Mouse (Mus musculus) midbrain, embryonic 14.5 days (tissue): ENCODE measurements around the gene Map2k1. TPM values are rescaled to one million over a fixed set of nuclear protein-coding genes. Genes with fewer than 3 reads are reported as not detected.

Experiments
- ATAC-seq: fragments of 200-750 bp; cut with Nextera tagmentation; 2 replicates; pipeline ENCODE4 v1.8.0; 2017; ENCODE audit warnings: moderate number of reproducible peaks, moderate library complexity; ENCODE audit not compliant: low FRiP score, low TSS enrichment
- DNase-seq: peaks from one replicate; pipeline ENCODE4 v3.0.0-alpha.2; 2015
- H3K27ac ChIP-seq: fragments of 300-500 bp; sonication (generic); replicated peaks from 2 replicates; pipeline ENCODE4 v1.5.1; 2014; ENCODE audit warnings: mild to moderate bottlenecking, low read depth, low read length, moderate library complexity
- H3K27me3 ChIP-seq: fragments of 300-500 bp; sonication (generic); 2 replicates; pipeline ENCODE4 v1.6.1; 2014; ENCODE audit warnings: low read length, control low read depth, mixed read lengths; ENCODE audit not compliant: control insufficient read depth, insufficient read depth
- H3K36me3 ChIP-seq: fragments of 300-500 bp; sonication (generic); 2 replicates; pipeline ENCODE4 v1.6.1; 2014; ENCODE audit warnings: low read length, control low read depth; ENCODE audit not compliant: control insufficient read depth, insufficient read depth
- H3K4me1 ChIP-seq: fragments of 300-500 bp; sonication (generic); 2 replicates; pipeline ENCODE4 v1.6.1; 2014; ENCODE audit warnings: mild to moderate bottlenecking, antibody characterized with exemption, low read length, control low read depth; ENCODE audit not compliant: control insufficient read depth, insufficient read depth
- H3K4me2 ChIP-seq: fragments of 300-500 bp; sonication (generic); 2 replicates; pipeline ENCODE4 v1.6.1; 2014; ENCODE audit warnings: mild to moderate bottlenecking, low read length, moderate library complexity
- H3K4me3 ChIP-seq: fragments of 300-500 bp; sonication (generic); replicated peaks from 2 replicates; pipeline ENCODE4 v1.5.1; 2014; ENCODE audit warnings: low read depth, low read length
- H3K9ac ChIP-seq: fragments of 300-500 bp; sonication (generic); replicated peaks from 2 replicates; pipeline ENCODE4 v1.6.1; 2014; ENCODE audit warnings: mild to moderate bottlenecking, low read length, moderate library complexity
- H3K9me3 ChIP-seq: fragments of 300-500 bp; sonication (generic); 2 replicates; pipeline ENCODE4 v1.6.1; 2016; ENCODE audit warnings: low read length, control low read depth, mixed read lengths; ENCODE audit not compliant: control insufficient read depth
- WGBS: fragments of 180-500 bp; shearing (Covaris S2); extraction: QIAGEN DNeasy Blood & Tissue Kit; methylation state at CpG from one replicate; pipeline ENCODE4 v1.1.7; 2014; 5-methylcytosine and 5-hydroxymethylcytosine counted together
- polyA plus RNA-seq: library from polyadenylated mRNA; unstranded; fragments of >200 nt; fragmentation: Nextera tagmentation; extraction: Ambion mirVana; gene quantifications from 2 replicates; pipeline ENCODE4 v1.2.1, GENCODE M21; 2014

Gene Map2k1
- polyA plus RNA-seq, 1 experiment from 2014 or later = 50.7 TPM

- 77% methylated on average over 2 of the region's 2 CpGs for WGBS
- Histone ChIP-seq H3K27me3 (no peaks in the 10 kb centered on the region), H3K36me3 (no peaks in the 10 kb centered on the region), H3K4me2 (no peak overlapping the region), H3K4me1 (no peaks in the 10 kb centered on the region), H3K9me3 (no peaks in the 10 kb centered on the region), H3K9ac (no peak overlapping the region), H3K27ac (no peak overlapping the region), H3K4me3 (no peak overlapping the region)
- no peak for ATAC-seq
- no peak for DNase-seq
Measured at GRCm38 (mm10) chr9:64222098-64222497, 31.3 kb downstream of the Map2k1 start.

DNA sequence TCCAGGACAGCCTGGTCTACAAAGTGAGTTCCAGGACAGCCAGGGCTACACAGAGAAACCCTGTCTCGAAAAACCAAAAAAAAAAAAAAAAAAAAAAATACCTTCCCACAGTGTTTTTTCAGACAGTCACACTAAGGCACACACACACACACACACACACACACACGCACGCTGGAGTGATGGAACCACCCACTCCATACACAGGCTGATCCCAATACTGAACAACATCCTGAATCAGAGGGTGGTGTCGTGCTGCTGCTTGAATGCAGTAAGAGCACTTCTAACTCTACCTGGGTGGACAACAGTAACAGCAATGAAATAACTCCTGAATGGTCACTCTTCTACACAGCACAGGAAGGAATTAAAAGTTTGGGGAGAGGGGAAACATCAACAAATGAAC is 32.0 kb downstream of the Map2k1 start:
- H3K4me1 ChIP-seq = no peaks in the 10 kb centered on the region
- no peak overlapping the region for H3K27ac ChIP-seq
- WGBS = 89% methylated on average over 4 of the region's 4 CpGs
- H3K9ac ChIP-seq = no peak overlapping the region
- H3K36me3 ChIP-seq = no peaks in the 10 kb centered on the region
- DNase-seq (no peak), ATAC-seq (no peak)
- H3K27me3 ChIP-seq = no peaks in the 10 kb centered on the region
- no peak overlapping the region for H3K4me3 ChIP-seq
- no peaks in the 10 kb centered on the region for H3K9me3 ChIP-seq
- H3K4me2 ChIP-seq = no peak overlapping the region

- 71% methylated on average over 1 of the region's 1 CpGs for WGBS
- no peak overlapping the region for H3K27ac ChIP-seq
- no peak for ATAC-seq
Measured at GRCm38 (mm10) chr9:64220603-64221002, 32.8 kb downstream of the Map2k1 start.

GRCm38 (mm10) chr9:64219772-64220420 is 33.5 kb downstream of the Map2k1 start:
- no peaks in the 10 kb centered on the region for H3K27me3 ChIP-seq
- H3K4me1 ChIP-seq = no peaks in the 10 kb centered on the region
- no peaks in the 10 kb centered on the region for H3K36me3 ChIP-seq
- no peak overlapping the region for H3K4me2 ChIP-seq
- H3K9me3 ChIP-seq = no peaks in the 10 kb centered on the region
- ATAC-seq (no peak), DNase-seq (no peak)
- no peak overlapping the region for H3K27ac ChIP-seq
- 86% methylated on average over 10 of the region's 10 CpGs for WGBS
- H3K9ac ChIP-seq = no peak overlapping the region
- no peak overlapping the region for H3K4me3 ChIP-seq

More at GRCm38 (mm10) chr9:64220603-64221002, 32.8 kb downstream of the Map2k1 start:
- Histone ChIP-seq H3K27me3 (no peaks in the 10 kb centered on the region), H3K36me3 (no peaks in the 10 kb centered on the region), H3K4me1 (no peaks in the 10 kb centered on the region), H3K4me3 (no peak overlapping the region), H3K9me3 (no peaks in the 10 kb centered on the region), H3K9ac (no peak overlapping the region), H3K4me2 (no peak overlapping the region)
- no peak for DNase-seq

DNA sequence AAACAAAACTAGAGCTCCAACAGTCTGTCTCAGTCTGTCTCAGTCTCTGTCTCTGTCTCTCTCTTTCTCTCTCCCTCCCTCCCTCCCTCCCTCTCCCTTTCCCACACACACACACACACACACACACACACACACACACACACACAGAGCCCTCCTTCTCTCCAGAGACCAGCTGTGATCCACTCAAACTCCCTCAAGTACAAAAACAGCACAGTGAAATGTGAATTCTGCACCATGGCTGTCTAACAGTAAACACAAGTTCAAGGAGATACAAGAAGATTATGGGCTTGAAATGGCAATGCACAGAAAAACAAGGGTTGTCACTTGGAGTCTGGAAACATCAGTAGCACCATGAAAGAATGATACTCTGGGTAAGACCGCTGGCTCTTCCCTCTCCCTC is 34.1 kb downstream of the Map2k1 start:
- no peak for DNase-seq
- Histone ChIP-seq H3K27ac (no peak overlapping the region), H3K36me3 (no peaks in the 10 kb centered on the region), H3K4me1 (no peaks in the 10 kb centered on the region), H3K27me3 (no peaks in the 10 kb centered on the region), H3K9me3 (no peaks in the 10 kb centered on the region), H3K4me3 (no peak overlapping the region), H3K9ac (no peak overlapping the region), H3K4me2 (no peak overlapping the region)
- ATAC-seq = no peak
- 59% methylated on average over 1 of the region's 1 CpGs for WGBS

- H3K4me1 ChIP-seq = no peaks in the 10 kb centered on the region
- H3K36me3 ChIP-seq = no peaks in the 10 kb centered on the region
- no peak overlapping the region for H3K4me2 ChIP-seq
- DNase-seq = no peak
- H3K4me3 ChIP-seq = no peak overlapping the region
- no peaks in the 10 kb centered on the region for H3K27me3 ChIP-seq
- ATAC-seq = no peak
- H3K9me3 ChIP-seq = no peaks in the 10 kb centered on the region
- no peak overlapping the region for H3K27ac ChIP-seq
- no peak overlapping the region for H3K9ac ChIP-seq
Measured at GRCm38 (mm10) chr9:64217887-64218286, 35.5 kb downstream of the Map2k1 start.

GRCm38 (mm10) chr9:64216641-64217040 is 36.8 kb downstream of the Map2k1 start:
- Histone ChIP-seq H3K9ac (no peak overlapping the region), H3K27me3 (no peaks in the 10 kb centered on the region), H3K27ac (no peak overlapping the region), H3K36me3 (peaks cover 11% of the 10 kb centered on the region; the same call in 1 of the 2 replicates), H3K4me1 (no peaks in the 10 kb centered on the region), H3K4me2 (no peak overlapping the region), H3K4me3 (no peak overlapping the region), H3K9me3 (no peaks in the 10 kb centered on the region)
- DNase-seq (no peak), ATAC-seq (no peak)
- WGBS = 100% methylated on average over 2 of the region's 2 CpGs

- Histone ChIP-seq H3K4me2 (no peak overlapping the region), H3K27me3 (no peaks in the 10 kb centered on the region), H3K27ac (no peak overlapping the region), H3K36me3 (peaks cover 13% of the 10 kb centered on the region; the same call in 1 of the 2 replicates), H3K4me3 (no peak overlapping the region), H3K9me3 (no peaks in the 10 kb centered on the region), H3K4me1 (no peaks in the 10 kb centered on the region), H3K9ac (no peak overlapping the region)
- DNase-seq = no peak
- ATAC-seq = no peak
- WGBS = 87% methylated on average over 4 of the region's 4 CpGs
Measured at GRCm38 (mm10) chr9:64216090-64216489, 37.3 kb downstream of the Map2k1 start.

- no peak for ATAC-seq
- no peak overlapping the region for H3K4me3 ChIP-seq
- no peak for DNase-seq
- H3K36me3 ChIP-seq = peaks cover 22% of the 10 kb centered on the region; the same call in 1 of the 2 replicates
- no peaks in the 10 kb centered on the region for H3K27me3 ChIP-seq
- no peak overlapping the region for H3K9ac ChIP-seq
- WGBS = 93% methylated on average over 17 of the region's 17 CpGs
- no peak overlapping the region for H3K27ac ChIP-seq
- H3K4me2 ChIP-seq = no peak overlapping the region
- H3K9me3 ChIP-seq = no peaks in the 10 kb centered on the region
- H3K4me1 ChIP-seq = no peaks in the 10 kb centered on the region
Measured at GRCm38 (mm10) chr9:64214452-64214851, 39.0 kb downstream of the Map2k1 start.
